Mouse (Mus musculus) hindbrain, embryonic 11.5 days (tissue): ENCODE measurements around the gene Sirt3. TPM values are rescaled to one million over a fixed set of nuclear protein-coding genes. Genes with fewer than 3 reads are reported as not detected.

Experiments used
- ATAC-seq: fragments of 200-750 bp; cut with Nextera tagmentation; 2 replicates; pipeline ENCODE4 v1.8.0; 2017; ENCODE audit warnings: mild to moderate bottlenecking, moderate TSS enrichment, moderate library complexity; ENCODE audit not compliant: low FRiP score
- DNase-seq: peaks from one replicate; pipeline ENCODE4 v3.0.0-alpha.2; 2015; ENCODE audit warnings: low spot score
- H3K27ac ChIP-seq: fragments of 300-500 bp; sonication (generic); 2 replicates; pipeline ENCODE4 v1.5.1; 2014; ENCODE audit warnings: mild to moderate bottlenecking, low read depth, low read length
- H3K27me3 ChIP-seq: fragments of 300-500 bp; sonication (generic); 2 replicates; pipeline ENCODE4 v1.6.1; 2014; ENCODE audit warnings: mild to moderate bottlenecking, low read length, moderate library complexity, mixed read lengths; ENCODE audit not compliant: control insufficient read depth, insufficient read depth
- H3K36me3 ChIP-seq: fragments of 300-500 bp; sonication (generic); 2 replicates; pipeline ENCODE4 v1.6.1; 2014; ENCODE audit warnings: mild to moderate bottlenecking, low read length, moderate library complexity, mixed read lengths; ENCODE audit not compliant: control insufficient read depth, insufficient read depth
- H3K4me1 ChIP-seq: fragments of 300-500 bp; sonication (generic); replicated peaks from 2 replicates; pipeline ENCODE4 v1.6.1; 2014; ENCODE audit warnings: low read length, mixed read lengths; ENCODE audit not compliant: control insufficient read depth, insufficient read depth
- H3K4me2 ChIP-seq: fragments of 300-500 bp; sonication (generic); replicated peaks from 2 replicates; pipeline ENCODE4 v1.6.1; 2014; ENCODE audit warnings: mild to moderate bottlenecking, low read depth, low read length
- H3K4me3 ChIP-seq: fragments of 300-500 bp; sonication (generic); 2 replicates; pipeline ENCODE4 v1.5.1; 2014; ENCODE audit warnings: low read depth, low read length
- H3K9ac ChIP-seq: fragments of 300-500 bp; sonication (generic); 2 replicates; pipeline ENCODE4 v1.6.1; 2014; ENCODE audit warnings: low read depth, low read length
- H3K9me3 ChIP-seq: fragments of 300-500 bp; sonication (generic); 2 replicates; pipeline ENCODE4 v1.6.1; 2016; ENCODE audit warnings: low read length; ENCODE audit not compliant: control insufficient read depth
- WGBS: fragments of 180-500 bp; shearing (Covaris S2); extraction: QIAGEN DNeasy Blood & Tissue Kit; methylation state at CpG from one replicate; pipeline ENCODE4 v1.1.7; 2014; 5-methylcytosine and 5-hydroxymethylcytosine counted together
- polyA plus RNA-seq: library from polyadenylated mRNA; unstranded; fragments of >200 nt; fragmentation: Nextera tagmentation; extraction: Ambion mirVana; gene quantifications from 2 replicates; pipeline ENCODE4 v1.2.1, GENCODE M21; 2014

Sirt3 gene
- polyA plus RNA-seq, 1 experiment from 2014 or later: 23.3 TPM

DNA sequence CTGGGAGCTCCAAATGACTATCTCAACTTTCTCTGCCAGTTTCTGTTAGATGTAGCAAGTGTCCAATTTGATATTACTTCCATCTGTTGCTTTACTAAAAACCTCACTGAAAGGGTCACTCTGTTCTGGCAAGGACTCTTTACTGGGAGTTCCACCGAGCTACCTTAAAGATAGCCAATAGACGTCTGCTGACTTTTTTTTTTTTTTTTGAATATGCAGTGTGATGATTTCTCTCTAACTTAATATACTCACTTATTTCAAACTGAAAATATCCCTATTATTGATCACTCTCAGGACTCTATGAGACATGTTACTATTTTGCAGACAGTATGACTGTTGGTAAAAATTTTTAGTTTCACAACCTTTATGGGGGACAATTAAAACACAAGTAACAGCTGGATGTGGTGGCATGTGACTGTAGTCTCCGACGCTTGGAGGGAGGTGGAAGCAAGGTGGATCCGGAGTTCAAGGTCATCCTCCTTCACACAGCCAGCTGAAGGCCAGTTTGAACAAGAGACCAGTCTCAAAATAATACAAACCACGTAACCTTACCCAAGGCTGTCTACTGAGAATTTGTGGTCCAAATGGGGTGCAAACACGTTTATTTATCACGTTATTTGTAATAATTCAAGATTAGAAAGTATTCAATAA is 1.1 kb downstream of the Sirt3 start:
- H3K4me1 ChIP-seq: 0 out of 2 replicates have a peak, but pooled peaks cover 2% of the 10 kb centered on the region
- ATAC-seq (no peak), DNase-seq (peak; percentile 6)
- H3K27me3 ChIP-seq: no peaks in the 10 kb centered on the region
- peak overlapping the region; percentile 88 for H3K4me2 ChIP-seq
- peak overlapping the region; percentile 93 for H3K4me3 ChIP-seq
- H3K9ac ChIP-seq: peak overlapping the region; percentile 81
- no peaks in the 10 kb centered on the region for H3K36me3 ChIP-seq
- WGBS: 33% methylated on average over 8 of the region's 8 CpGs
- H3K27ac ChIP-seq: no peak overlapping the region
- H3K9me3 ChIP-seq: no peaks in the 10 kb centered on the region

DNA sequence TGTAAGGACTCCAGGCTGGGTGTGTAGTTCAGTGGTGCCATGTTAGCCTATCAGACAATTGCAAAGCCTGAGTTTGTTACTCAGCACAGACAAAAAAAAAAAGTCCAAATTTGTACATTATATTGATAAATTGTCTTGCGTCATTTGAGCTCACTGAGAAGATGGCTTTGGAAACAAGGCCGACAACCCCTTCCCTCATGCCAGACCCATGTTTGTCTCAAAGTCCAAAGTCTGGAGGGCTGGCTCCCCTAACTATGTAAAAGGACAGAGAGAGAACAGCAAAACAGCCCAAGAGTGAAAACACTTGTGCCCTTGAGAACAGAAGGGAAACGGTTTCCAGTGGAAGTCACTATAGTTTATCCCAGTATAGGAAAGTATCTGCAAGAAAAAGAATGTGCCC is 1.7 kb downstream of the Sirt3 start:
- 86% methylated on average over 3 of the region's 3 CpGs for WGBS
- no peak for DNase-seq
- no peak overlapping the region for H3K9ac ChIP-seq
- ATAC-seq: no peak
- no peaks in the 10 kb centered on the region for H3K9me3 ChIP-seq
- H3K27ac ChIP-seq: no peak overlapping the region
- H3K4me3 ChIP-seq: no peak overlapping the region
- no peaks in the 10 kb centered on the region for H3K36me3 ChIP-seq
- no peak overlapping the region for H3K4me2 ChIP-seq
- no peaks in the 10 kb centered on the region for H3K27me3 ChIP-seq
- H3K4me1 ChIP-seq: 0 out of 2 replicates have a peak, but pooled peaks cover 2% of the 10 kb centered on the region

DNA sequence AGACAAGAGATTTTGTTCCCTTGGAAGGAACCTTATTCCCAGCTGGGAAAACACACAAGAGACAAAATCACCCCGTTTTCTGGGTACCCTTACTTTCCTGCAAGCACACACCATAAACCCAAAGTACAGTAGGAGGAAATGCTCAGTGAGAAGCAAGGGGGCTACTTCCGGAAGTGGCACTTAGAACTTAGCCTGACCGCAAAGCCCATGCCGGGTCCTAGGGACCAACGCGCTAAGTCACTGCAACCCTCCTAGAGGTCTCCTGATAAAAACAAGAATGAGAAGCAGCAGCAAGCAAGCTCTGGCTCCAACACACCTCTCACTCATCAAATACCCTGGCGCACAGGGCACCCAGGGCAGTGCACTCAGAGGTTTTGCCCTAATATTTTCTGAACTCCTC is 2.8 kb downstream of the Sirt3 start:
- no peaks in the 10 kb centered on the region for H3K36me3 ChIP-seq

DNA sequence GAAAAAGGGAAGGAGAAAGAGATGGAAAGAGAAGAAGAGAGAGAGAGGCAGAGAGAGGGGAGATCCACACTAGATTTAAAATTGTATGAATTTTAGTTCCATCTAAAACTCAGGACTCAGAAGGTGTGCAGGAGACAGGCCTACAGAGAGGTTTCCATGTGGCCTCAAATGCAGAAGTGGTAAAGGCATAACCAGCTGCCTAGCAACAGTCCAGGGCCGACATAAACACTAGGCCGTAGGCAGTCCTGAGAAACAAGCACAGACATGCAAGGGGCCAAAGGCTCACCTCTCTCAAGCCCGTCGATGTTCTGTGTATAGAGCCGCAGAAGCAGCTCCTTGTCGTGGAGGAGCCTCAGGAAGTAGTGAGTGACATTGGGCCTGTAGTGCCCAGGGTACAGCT is 4.7 kb downstream of the Sirt3 start:
- Histone ChIP-seq H3K27me3 (no peaks in the 10 kb centered on the region), H3K4me3 (no peak overlapping the region), H3K27ac (no peak overlapping the region), H3K36me3 (no peaks in the 10 kb centered on the region), H3K4me1 (no peaks in the 10 kb centered on the region), H3K9me3 (no peaks in the 10 kb centered on the region), H3K4me2 (no peak overlapping the region), H3K9ac (no peak overlapping the region)
- DNase-seq (no peak), ATAC-seq (no peak)
- 86% methylated on average over 6 of the region's 6 CpGs for WGBS

More for the DNA sequence above, 2.8 kb downstream of the Sirt3 start:
- no peak overlapping the region for H3K9ac ChIP-seq
- DNase-seq (no peak), ATAC-seq (no peak)
- H3K9me3 ChIP-seq: no peaks in the 10 kb centered on the region
- no peak overlapping the region for H3K4me3 ChIP-seq
- H3K4me1 ChIP-seq: 0 out of 2 replicates have a peak, but pooled peaks cover 2% of the 10 kb centered on the region
- H3K4me2 ChIP-seq: no peak overlapping the region
- WGBS: 92% methylated on average over 7 of the region's 7 CpGs
- H3K27me3 ChIP-seq: no peaks in the 10 kb centered on the region
- no peak overlapping the region for H3K27ac ChIP-seq

DNA sequence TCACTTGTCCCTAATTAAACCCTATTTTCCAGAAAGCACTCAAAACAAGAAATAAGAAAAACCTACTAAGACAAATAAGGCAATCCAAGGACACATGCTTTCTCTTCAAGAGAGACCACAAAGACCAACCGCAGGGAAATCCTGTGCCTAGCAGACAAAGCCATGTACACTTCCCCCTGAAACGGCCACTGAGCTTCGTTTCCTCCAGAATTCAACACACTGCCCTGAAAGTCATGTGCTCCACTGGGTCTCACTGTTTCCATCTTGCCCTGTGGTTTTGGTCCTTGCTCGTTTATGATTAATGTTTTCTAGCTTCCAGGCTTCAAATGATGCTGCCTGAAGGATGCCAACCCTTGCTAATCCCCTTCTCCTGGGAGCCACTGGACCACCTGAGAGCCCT is 7.9 kb downstream of the Sirt3 start:
- Histone ChIP-seq H3K36me3 (no peaks in the 10 kb centered on the region), H3K9ac (no peak overlapping the region), H3K4me1 (no peaks in the 10 kb centered on the region), H3K27me3 (no peaks in the 10 kb centered on the region), H3K27ac (no peak overlapping the region), H3K9me3 (no peaks in the 10 kb centered on the region), H3K4me3 (no peak overlapping the region), H3K4me2 (no peak overlapping the region)
- ATAC-seq (no peak), DNase-seq (no peak)
- WGBS: 86% methylated on average over 4 of the region's 4 CpGs

DNA sequence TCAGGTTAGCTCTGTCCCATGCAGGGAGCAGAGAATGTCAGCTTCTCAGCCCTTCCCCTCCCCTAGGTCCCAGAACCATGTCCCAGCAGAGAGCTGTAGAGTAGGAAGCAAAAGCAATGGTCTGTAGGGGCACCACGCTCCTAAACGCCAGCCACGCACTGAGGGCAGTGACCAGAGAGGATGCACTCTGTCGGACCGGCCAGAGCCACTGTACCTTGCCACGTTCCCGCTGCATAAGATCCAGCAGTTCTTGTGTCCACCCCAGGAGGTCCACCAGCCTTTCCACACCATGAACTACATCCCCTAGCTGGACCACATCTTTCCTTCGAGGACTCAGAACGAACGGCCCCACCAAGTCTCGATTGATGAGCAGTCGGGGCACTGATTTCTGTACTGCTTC is 17.3 kb downstream of the Sirt3 start:
- Histone ChIP-seq H3K9ac (no peak overlapping the region), H3K27ac (no peak overlapping the region), H3K9me3 (no peaks in the 10 kb centered on the region), H3K36me3 (no peaks in the 10 kb centered on the region; the same call in 1 of the 2 replicates), H3K27me3 (no peaks in the 10 kb centered on the region), H3K4me3 (no peak overlapping the region), H3K4me2 (no peak overlapping the region), H3K4me1 (no peaks in the 10 kb centered on the region)
- no peak for ATAC-seq
- DNase-seq: no peak
- WGBS: 90% methylated on average over 12 of the region's 12 CpGs

DNA sequence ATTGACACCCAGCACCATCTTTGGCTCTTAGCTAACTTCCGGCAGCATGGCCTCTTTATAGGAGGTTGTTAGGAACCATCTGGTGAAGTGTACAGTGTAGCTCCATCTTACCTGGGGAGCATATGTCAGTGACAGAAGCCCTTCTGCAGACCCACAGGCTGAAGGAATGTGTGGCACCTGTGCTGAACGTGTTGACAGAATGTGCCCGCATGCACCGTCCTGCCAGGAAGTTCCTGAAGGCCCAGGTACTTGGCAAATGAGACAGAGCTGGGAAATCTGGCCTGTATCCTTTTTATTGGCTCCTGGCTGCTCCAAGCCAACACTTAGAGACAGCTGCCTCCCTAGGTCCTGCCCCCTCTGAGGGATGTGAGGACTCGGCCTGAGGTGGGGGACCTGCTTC is 21.4 kb downstream of the Sirt3 start:
- no peaks in the 10 kb centered on the region; the same call in 1 of the 2 replicates for H3K36me3 ChIP-seq
- no peaks in the 10 kb centered on the region for H3K27me3 ChIP-seq
- peaks cover 5% of the 10 kb centered on the region for H3K4me1 ChIP-seq
- no peak overlapping the region for H3K4me2 ChIP-seq
- no peak overlapping the region for H3K9ac ChIP-seq
- no peak for DNase-seq
- H3K9me3 ChIP-seq: no peaks in the 10 kb centered on the region
- no peak overlapping the region for H3K27ac ChIP-seq
- no peak overlapping the region for H3K4me3 ChIP-seq
- ATAC-seq: no peak
- WGBS: 95% methylated on average over 5 of the region's 5 CpGs

DNA sequence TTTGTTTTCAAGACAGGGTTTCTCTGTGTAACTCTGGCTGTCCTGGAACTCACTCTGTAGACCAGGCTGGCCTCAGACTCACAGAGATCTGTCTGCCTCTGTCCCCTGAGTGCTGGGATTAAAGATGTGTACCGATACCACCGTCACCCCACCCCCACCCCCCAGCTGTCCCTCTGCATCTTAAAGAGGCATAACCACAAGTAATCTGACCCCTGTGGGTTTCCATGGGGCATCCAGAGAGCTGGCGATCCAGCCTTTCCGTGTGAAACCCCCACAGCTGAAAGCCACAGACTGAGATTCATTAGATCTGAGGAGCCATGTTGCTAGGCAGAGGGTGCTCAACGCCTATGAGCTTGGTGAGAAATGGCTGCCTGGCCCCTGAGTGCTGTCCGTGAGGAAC is 22.1 kb downstream of the Sirt3 start:
- H3K36me3 ChIP-seq: no peaks in the 10 kb centered on the region; the same call in 1 of the 2 replicates
- no peak overlapping the region for H3K9ac ChIP-seq

DNA sequence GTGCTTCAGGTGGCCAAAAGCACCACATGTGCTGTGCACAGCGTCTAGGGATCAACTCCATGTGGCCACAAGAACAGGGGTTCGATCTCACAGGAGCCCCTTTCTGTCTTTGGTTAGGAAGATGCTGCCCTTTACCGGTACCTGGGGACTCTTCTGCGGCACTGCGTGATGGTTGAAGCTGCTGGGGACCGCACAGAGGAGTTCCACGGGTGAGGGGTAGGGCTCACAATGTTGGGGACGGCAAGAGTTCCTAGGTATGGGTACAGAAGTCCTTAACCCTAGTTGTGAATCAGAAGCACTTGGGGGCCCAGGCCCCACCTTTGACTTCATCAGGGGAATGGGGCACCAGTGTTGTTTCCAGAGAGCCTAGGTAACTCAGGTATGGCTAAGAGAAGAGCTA is 23.4 kb downstream of the Sirt3 start:
- DNase-seq (no peak), ATAC-seq (no peak)
- Histone ChIP-seq H3K9me3 (no peaks in the 10 kb centered on the region), H3K4me1 (peaks cover 8% of the 10 kb centered on the region), H3K27ac (no peak overlapping the region), H3K4me3 (no peak overlapping the region; the same call in 1 of the 2 replicates), H3K4me2 (peak overlapping the region; percentile 92; the same call in 1 of the 2 replicates), H3K27me3 (no peaks in the 10 kb centered on the region), H3K9ac (no peak overlapping the region), H3K36me3 (no peaks in the 10 kb centered on the region; the same call in 1 of the 2 replicates)
- 95% methylated on average over 8 of the region's 8 CpGs for WGBS

More for the DNA sequence above, 22.1 kb downstream of the Sirt3 start:
- Histone ChIP-seq H3K27ac (no peak overlapping the region), H3K9me3 (no peaks in the 10 kb centered on the region), H3K27me3 (no peaks in the 10 kb centered on the region), H3K4me1 (peaks cover 8% of the 10 kb centered on the region), H3K4me2 (no peak overlapping the region), H3K4me3 (no peak overlapping the region)
- WGBS: 81% methylated on average over 6 of the region's 6 CpGs
- no peak for ATAC-seq
- DNase-seq: no peak
